Mouse (Mus musculus): Measurements from ENCODE around the gene Zfp358. TPM values are rescaled to one million over a fixed set of nuclear protein-coding genes. Genes with fewer than 3 reads are reported as not detected.
A peak's percentile ranks its signal among the peaks of the same experiment; 100 is the strongest.

Gene Zfp358
- total and polyA plus RNA-seq, 2 experiments from 2014 or later, result 25.0 to 59.7 TPM

GRCm38 (mm10) chr8:3475715-3476429, 17.1 kb upstream of the Zfp358 start:
- ATAC-seq (ENCODE audit: insufficient read depth, low read depth) (no peak), DNase-seq (ENCODE audit: low spot score) (no peak)
- Histone ChIP-seq H3K4me3 (ENCODE audit: low read depth, low read length) (peak overlapping the region; percentile 32), H3K4me1 (ENCODE audit: control insufficient read depth, insufficient read depth) (0 out of 2 replicates have a peak, but pooled peaks cover 3% of the 10 kb centered on the region), H3K9ac (replicated peaks; ENCODE audit: low read depth, low read length) (no peak overlapping the region), H3K9me3 (replicated peaks; ENCODE audit: control insufficient read depth, low read length) (no peaks in the 10 kb centered on the region), H3K27ac (ENCODE audit: low read depth) (no peak overlapping the region), H3K4me2 (ENCODE audit: low read depth, low read length) (peak overlapping the region; percentile 57), H3K36me3 (replicated peaks; ENCODE audit: control insufficient read depth, insufficient read depth, low read length) (no peaks in the 10 kb centered on the region), H3K27me3 (ENCODE audit: control insufficient read depth, insufficient read depth, low read length) (no peaks in the 10 kb centered on the region)
- 19% methylated on average over 37 of the region's 37 CpGs for WGBS
- TF ChIP-seq CTCF (IDR thresholded peaks at IDR 0.05; ENCODE audit: low read depth), result no peak
- no peak for TF ChIP-seq EP300 (IDR thresholded peaks at IDR 0.05; ENCODE audit: low read depth)

GRCm38 (mm10) chr8:3480221-3480785, 12.6 kb upstream of the Zfp358 start:
- Histone ChIP-seq H3K4me3 (ENCODE audit: low read depth, low read length) (no peak overlapping the region), H3K27me3 (ENCODE audit: control insufficient read depth, insufficient read depth, low read length) (no peaks in the 10 kb centered on the region), H3K9me3 (replicated peaks; ENCODE audit: control insufficient read depth, low read length) (no peaks in the 10 kb centered on the region), H3K36me3 (replicated peaks; ENCODE audit: control insufficient read depth, insufficient read depth, low read length) (no peaks in the 10 kb centered on the region), H3K27ac (ENCODE audit: low read depth) (no peak overlapping the region), H3K4me1 (ENCODE audit: control insufficient read depth, insufficient read depth) (0 out of 2 replicates have a peak, but pooled peaks cover 3% of the 10 kb centered on the region), H3K4me2 (ENCODE audit: low read depth, low read length) (no peak overlapping the region), H3K9ac (replicated peaks; ENCODE audit: low read depth, low read length) (no peak overlapping the region)
- ATAC-seq (ENCODE audit: insufficient read depth, low read depth) (no peak), DNase-seq (ENCODE audit: low spot score) (no peak)
- 43% methylated on average over 4 of the region's 4 CpGs for WGBS
- TF ChIP-seq EP300 (IDR thresholded peaks at IDR 0.05; ENCODE audit: low read depth) (no peak), CTCF (IDR thresholded peaks at IDR 0.05; ENCODE audit: low read depth) (no peak)

GRCm38 (mm10) chr8:3481605-3482004, 11.3 kb upstream of the Zfp358 start:
- Histone ChIP-seq H3K36me3 (replicated peaks; ENCODE audit: control insufficient read depth, insufficient read depth, low read length) (no peaks in the 10 kb centered on the region), H3K9me3 (replicated peaks; ENCODE audit: control insufficient read depth, low read length) (no peaks in the 10 kb centered on the region), H3K4me1 (ENCODE audit: control insufficient read depth, insufficient read depth) (0 out of 2 replicates have a peak, but pooled peaks cover 2% of the 10 kb centered on the region), H3K27me3 (ENCODE audit: control insufficient read depth, insufficient read depth, low read length) (no peaks in the 10 kb centered on the region), H3K4me2 (ENCODE audit: low read depth, low read length) (no peak overlapping the region), H3K9ac (replicated peaks; ENCODE audit: low read depth, low read length) (no peak overlapping the region), H3K27ac (ENCODE audit: low read depth) (no peak overlapping the region), H3K4me3 (ENCODE audit: low read depth, low read length) (no peak overlapping the region)
- 62% methylated on average over 5 of the region's 5 CpGs for WGBS
- ATAC-seq (ENCODE audit: insufficient read depth, low read depth) (no peak), DNase-seq (ENCODE audit: low spot score) (no peak)
- TF ChIP-seq EP300 (IDR thresholded peaks at IDR 0.05; ENCODE audit: low read depth) (no peak), CTCF (IDR thresholded peaks at IDR 0.05; ENCODE audit: low read depth) (no peak)

DNA sequence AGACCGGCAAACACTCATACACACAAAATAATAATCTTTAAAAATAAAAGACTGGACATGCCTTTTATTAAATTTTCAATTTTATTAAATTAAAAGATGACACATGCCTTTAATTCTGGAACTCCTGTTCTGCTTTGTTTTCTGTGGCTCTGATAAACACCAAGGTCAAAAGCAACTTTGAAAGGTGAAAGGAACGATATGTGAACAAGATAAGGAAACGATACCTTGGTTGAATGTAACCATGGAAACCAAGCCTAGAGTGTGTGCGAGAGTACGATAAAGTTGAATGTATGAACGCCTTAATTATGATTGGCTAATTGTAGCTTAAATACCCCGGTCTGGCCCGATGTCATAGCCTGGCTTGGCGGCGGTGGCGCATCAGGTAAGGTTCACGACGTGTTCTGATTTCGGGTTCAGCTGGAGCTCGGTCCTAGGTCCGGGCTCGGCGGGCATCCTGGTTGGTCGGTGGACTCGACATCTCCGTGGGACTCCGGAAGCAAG, 10.6 kb upstream of the Zfp358 start:
- Histone ChIP-seq H3K27ac (ENCODE audit: low read depth) (no peak overlapping the region), H3K36me3 (replicated peaks; ENCODE audit: control insufficient read depth, insufficient read depth, low read length) (no peaks in the 10 kb centered on the region), H3K9ac (replicated peaks; ENCODE audit: low read depth, low read length) (no peak overlapping the region), H3K27me3 (ENCODE audit: control insufficient read depth, insufficient read depth, low read length) (no peaks in the 10 kb centered on the region), H3K4me2 (ENCODE audit: low read depth, low read length) (no peak overlapping the region), H3K9me3 (replicated peaks; ENCODE audit: control insufficient read depth, low read length) (no peaks in the 10 kb centered on the region), H3K4me3 (ENCODE audit: low read depth, low read length) (no peak overlapping the region), H3K4me1 (ENCODE audit: control insufficient read depth, insufficient read depth) (0 out of 2 replicates have a peak, but pooled peaks cover 9% of the 10 kb centered on the region)
- TF ChIP-seq CTCF (IDR thresholded peaks at IDR 0.05; ENCODE audit: low read depth) (no peak), EP300 (IDR thresholded peaks at IDR 0.05; ENCODE audit: low read depth) (no peak)
- 79% methylated on average over 22 of the region's 22 CpGs for WGBS
- no peak for ATAC-seq (ENCODE audit: insufficient read depth, low read depth)
- DNase-seq (ENCODE audit: low spot score), result no peak

DNA sequence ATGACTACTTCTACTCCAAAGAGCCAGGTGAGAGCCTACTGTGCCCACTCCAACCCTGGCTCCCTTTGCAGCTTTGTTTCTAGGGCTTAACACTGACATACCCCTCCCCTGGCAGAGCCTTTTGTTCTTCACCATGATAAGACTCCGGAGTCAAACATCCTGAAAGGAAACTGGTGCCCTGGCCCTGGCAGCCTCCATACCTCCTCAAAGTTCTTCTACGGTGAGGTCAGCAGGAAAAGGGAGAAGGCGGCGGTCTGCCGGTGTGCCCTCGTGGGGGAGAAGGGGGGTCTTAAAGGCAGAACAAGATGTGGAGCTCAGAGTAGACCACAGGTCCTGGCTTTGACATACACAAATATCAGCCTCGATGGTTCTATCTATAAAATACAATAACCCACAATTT, 9.4 kb upstream of the Zfp358 start:
- Histone ChIP-seq H3K4me2 (ENCODE audit: low read depth, low read length) (no peak overlapping the region), H3K9ac (replicated peaks; ENCODE audit: low read depth, low read length) (no peak overlapping the region), H3K36me3 (replicated peaks; ENCODE audit: control insufficient read depth, insufficient read depth, low read length) (no peaks in the 10 kb centered on the region), H3K27ac (ENCODE audit: low read depth) (no peak overlapping the region), H3K9me3 (replicated peaks; ENCODE audit: control insufficient read depth, low read length) (no peaks in the 10 kb centered on the region), H3K4me3 (ENCODE audit: low read depth, low read length) (no peak overlapping the region), H3K27me3 (ENCODE audit: control insufficient read depth, insufficient read depth, low read length) (no peaks in the 10 kb centered on the region), H3K4me1 (ENCODE audit: control insufficient read depth, insufficient read depth) (0 out of 2 replicates have a peak, but pooled peaks cover 9% of the 10 kb centered on the region)
- ATAC-seq (ENCODE audit: insufficient read depth, low read depth), result no peak
- WGBS, result 51% methylated on average over 7 of the region's 7 CpGs
- TF ChIP-seq CTCF (IDR thresholded peaks at IDR 0.05; ENCODE audit: low read depth), result no peak
- TF ChIP-seq EP300 (IDR thresholded peaks at IDR 0.05; ENCODE audit: low read depth), result no peak
- DNase-seq (ENCODE audit: low spot score), result no peak

Measured in heart, postnatal 0 days (tissue).